Mouse (Mus musculus) heart, adult 2 months (tissue): ENCODE measurements at regions not wholly inside any gene's neighbourhood (a gene's known extent, or its start where the extent isn't known, plus 50 kb on each side); places are given as distances from the start of the nearest gene placed in this dataset.

ENCODE experiments used
- CTCF ChIP-seq: fragments of 200-600 bp; IDR thresholded peaks from 2 replicates; pipeline ENCODE4 v1.8.1; 2022; ENCODE audit warnings: antibody characterized with exemption, mild to moderate bottlenecking, moderate library complexity
- EP300 ChIP-seq: fragments of 200-500 bp; IDR thresholded peaks from 2 replicates; pipeline ENCODE4 v1.6.1; 2011; ENCODE audit warnings: low read depth, low read length, control low read depth; ENCODE audit not compliant: insufficient read depth
- POLR2A ChIP-seq: fragments of 200-500 bp; IDR thresholded peaks from 2 replicates; pipeline ENCODE4 v1.6.1; 2011; ENCODE audit warnings: mild to moderate bottlenecking, low read depth, low read length, control low read depth; ENCODE audit not compliant: insufficient read depth

GRCm38 (mm10) chr10:69100021-69100420, 51.2 kb upstream of the Rhobtb1 start:
- TF ChIP-seq CTCF (no peak), POLR2A (no peak), EP300 (no peak)
